Mouse (Mus musculus): ENCODE results near the gene Acad9.

Gene Acad9

GRCm38 (mm10) chr3:36065843-36066651 is at the start of gene Acad9:
Gene Acad9 (plus strand): TSS chr3:36065979.
- peak; percentile 95 for DNase-seq

- no peak for DNase-seq
Observed at GRCm38 (mm10) chr3:36025732-36026131, 40.0 kb upstream of the Acad9 start.

GRCm38 (mm10) chr3:36029993-36030392 is 35.8 kb upstream of the Acad9 start:
- no peak for DNase-seq

- no peak for DNase-seq
Observed at GRCm38 (mm10) chr3:36031740-36032510, 33.9 kb upstream of the Acad9 start.

GRCm38 (mm10) chr3:36044520-36044919 is 21.3 kb upstream of the Acad9 start:
- DNase-seq, result no peak

- no peak for DNase-seq
Observed at GRCm38 (mm10) chr3:36045086-36045485, 20.7 kb upstream of the Acad9 start.

GRCm38 (mm10) chr3:36049106-36049505 is 16.7 kb upstream of the Acad9 start:
- no peak for DNase-seq

GRCm38 (mm10) chr3:36053447-36053846 is 12.3 kb upstream of the Acad9 start, which contains the start of gene Ccdc144b:
Gene Ccdc144b (minus strand): TSS chr3:36053547.
- DNase-seq, result no peak

GRCm38 (mm10) chr3:36060096-36060850 is 5.5 kb upstream of the Acad9 start:
- peak; percentile 76 for DNase-seq

GRCm38 (mm10) chr3:36064592-36065061 is 1.2 kb upstream of the Acad9 start:
- no peak for DNase-seq

- DNase-seq, result no peak
Observed at GRCm38 (mm10) chr3:36065166-36065565, 613 bp upstream of the Acad9 start.

GRCm38 (mm10) chr3:36067731-36068130 is 2.0 kb downstream of the Acad9 start:
- no peak for DNase-seq

GRCm38 (mm10) chr3:36070436-36070835 is 4.7 kb downstream of the Acad9 start:
- DNase-seq, result no peak

GRCm38 (mm10) chr3:36071047-36071446 is 5.3 kb downstream of the Acad9 start:
- DNase-seq, result no peak

- DNase-seq, result no peak
Observed at GRCm38 (mm10) chr3:36074231-36074630, 8.5 kb downstream of the Acad9 start.

GRCm38 (mm10) chr3:36075466-36075865 is 9.7 kb downstream of the Acad9 start:
- DNase-seq, result no peak

- DNase-seq, result no peak
Observed at GRCm38 (mm10) chr3:36077386-36077785, 11.6 kb downstream of the Acad9 start.

- DNase-seq, result peak; percentile 49
Observed at GRCm38 (mm10) chr3:36079886-36080285, 14.1 kb downstream of the Acad9 start.

GRCm38 (mm10) chr3:36080741-36081140 is 15.0 kb downstream of the Acad9 start:
- DNase-seq, result no peak

GRCm38 (mm10) chr3:36082843-36083242 is 17.1 kb downstream of the Acad9 start:
- no peak for DNase-seq

- no peak for DNase-seq
Observed at GRCm38 (mm10) chr3:36083381-36083780, 17.6 kb downstream of the Acad9 start.

- DNase-seq, result no peak
Observed at GRCm38 (mm10) chr3:36085394-36085793, 19.6 kb downstream of the Acad9 start.

- DNase-seq, result no peak
Observed at GRCm38 (mm10) chr3:36087591-36087990, 21.8 kb downstream of the Acad9 start.

Data from kidney, postnatal 14 days (tissue).